ENCODE assay signal across 17 mouse cellular contexts in genomic region chr3:118189382-118189781, GRCm38 (mm10).
DNase-seq lines count a peak whose midpoint lies in the region; ATAC-seq and TF ChIP-seq lines count a peak whose summit lies in the region.
"Had no signal": no experiment of that assay in that cellular context is flagged by ENCODE, and none has a peak within 500 bp of the region (broad histone marks: within the 10 kb centered on the region; RNA-seq: fewer than 3 reads in every experiment).

No protein-coding gene starts in this region.

- TF ChIP-seq CTCF in kidney, postnatal 0 days (IDR thresholded peaks at IDR 0.05; ENCODE audit: low read depth), result no peak

- no peaks in the 10 kb centered on the region for H3K4me1 ChIP-seq in kidney, postnatal 0 days (replicated peaks; ENCODE audit: insufficient read depth, low read length)
- no peaks in the 10 kb centered on the region for H3K4me1 ChIP-seq in kidney, embryonic 16.5 days (ENCODE audit: insufficient read depth, low read length)
- peaks cover 0 to 8% of the 10 kb centered on the region in 2 experiments; a peak in 1 of 4 replicates for H3K4me1 ChIP-seq in heart, embryonic 14.5 days (ENCODE audit: control insufficient read depth in 2 of 2, insufficient read depth in 2 of 2, low read length in 2 of 2)
- H3K4me1 ChIP-seq: midbrain, embryonic 12.5 days had no signal

- no peak overlapping the region for H3K4me2 ChIP-seq in kidney, postnatal 0 days (ENCODE audit: low read length)
- no peak overlapping the region for H3K4me2 ChIP-seq in kidney, embryonic 16.5 days (replicated peaks; ENCODE audit: low read depth, low read length)
- H3K4me2 ChIP-seq in heart, embryonic 14.5 days (ENCODE audit: low read length), result no peak overlapping the region
- H3K4me2 ChIP-seq: midbrain, embryonic 12.5 days had no signal

- no peak overlapping the region for H3K4me3 ChIP-seq in kidney, postnatal 0 days (replicated peaks; ENCODE audit: low read depth, low read length)
- no peak overlapping the region for H3K4me3 ChIP-seq in kidney, embryonic 16.5 days (ENCODE audit: low read length)
- H3K4me3 ChIP-seq in heart, embryonic 14.5 days (ENCODE audit: control insufficient read depth in 1 of 2, insufficient read depth in 1 of 2, low read depth in 1 of 2, low read length in 2 of 2), result no peak overlapping the region
- H3K4me3 ChIP-seq: gastrocnemius, adult 2 months; midbrain, embryonic 12.5 days had no signal

- no peaks in the 10 kb centered on the region for H3K36me3 ChIP-seq in kidney, postnatal 0 days (ENCODE audit: insufficient read depth, low read length)
- no peaks in the 10 kb centered on the region for H3K36me3 ChIP-seq in kidney, embryonic 16.5 days (ENCODE audit: insufficient read depth, low read length)
- H3K36me3 ChIP-seq in heart, embryonic 14.5 days (ENCODE audit: control insufficient read depth, insufficient read depth, low read length), result no peaks in the 10 kb centered on the region
- H3K36me3 ChIP-seq: midbrain, embryonic 12.5 days had no signal

- H3K9ac ChIP-seq in kidney, postnatal 0 days (ENCODE audit: low read depth, low read length), result no peak overlapping the region
- H3K9ac ChIP-seq in kidney, embryonic 16.5 days (replicated peaks; ENCODE audit: low read length), result no peak overlapping the region
- no peak overlapping the region for H3K9ac ChIP-seq in heart, embryonic 14.5 days (ENCODE audit: low read length)
- H3K9ac ChIP-seq: forebrain, postnatal 0 days; midbrain, embryonic 12.5 days had no signal

- no peaks in the 10 kb centered on the region for H3K27me3 ChIP-seq in kidney, postnatal 0 days (ENCODE audit: insufficient read depth, low read length)
- no peaks in the 10 kb centered on the region for H3K27me3 ChIP-seq in kidney, embryonic 16.5 days (ENCODE audit: insufficient read depth, low read length)
- H3K27me3 ChIP-seq in heart, embryonic 14.5 days (ENCODE audit: control insufficient read depth, insufficient read depth, low read length), result no peaks in the 10 kb centered on the region
- H3K27me3 ChIP-seq: midbrain, embryonic 12.5 days had no signal

- H3K27ac ChIP-seq in kidney, postnatal 0 days, result no peak overlapping the region
- no peak overlapping the region for H3K27ac ChIP-seq in kidney, embryonic 16.5 days (ENCODE audit: low read length)
- peak overlapping the region in 1 of 2 experiments; percentile 54; a peak in 2 of 4 replicates for H3K27ac ChIP-seq in heart, embryonic 14.5 days (replicated peaks in 1 of 2; ENCODE audit: control insufficient read depth in 1 of 2, insufficient read depth in 1 of 2, low read depth in 2 of 2, low read length in 2 of 2)
- H3K27ac ChIP-seq: gastrocnemius, adult 2 months; macrophage; midbrain, embryonic 12.5 days had no signal

- H3K9me3 ChIP-seq in kidney, postnatal 0 days (replicated peaks; ENCODE audit: low read length), result no peaks in the 10 kb centered on the region
- H3K9me3 ChIP-seq in kidney, embryonic 16.5 days (ENCODE audit: low read length), result no peaks in the 10 kb centered on the region
- no peaks in the 10 kb centered on the region for H3K9me3 ChIP-seq in heart, embryonic 14.5 days (ENCODE audit: control insufficient read depth, low read length)
- H3K9me3 ChIP-seq: midbrain, embryonic 12.5 days had no signal

- peak; percentile 30 to 33 for DNase-seq in cerebellum, postnatal 14 days
- DNase-seq in cerebellum, adult 18-20 months, result no peak
- DNase-seq in kidney, postnatal 0 days (ENCODE audit: low spot score), result peak; percentile 0
- DNase-seq in 416B (ENCODE audit: low read depth), result peak; percentile 0
- DNase-seq in urinary bladder, postnatal 25 days (ENCODE audit: low spot score), result no peak
- DNase-seq in testis, postnatal 14 days (ENCODE audit: low spot score), result no peak
- DNase-seq: cerebellum, adult 8-10 months; forebrain, postnatal 0 days; gastrocnemius, adult 2 months; kidney, adult 9 months; layer of hippocampus, adult 9-11 months; liver; thymus, postnatal 4 days had no signal

- no peak for ATAC-seq in kidney, postnatal 0 days (replicated peaks; ENCODE audit: low FRiP score, low read depth)
- ATAC-seq in kidney, embryonic 16.5 days (ENCODE audit: low FRiP score, low TSS enrichment), result no peak
- peak; percentile 47; the same call in 1 of the 2 replicates for ATAC-seq in heart, embryonic 14.5 days (ENCODE audit: insufficient number of reproducible peaks, insufficient read depth, low FRiP score, low read depth)
- ATAC-seq: forebrain, postnatal 0 days had no signal

Comparison
In these comparisons a context has a peak if more than half of its experiments do, and no peak if none do; other contexts are left out.
1. DNase-seq: peak in cerebellum, postnatal 14 days (2 of 2), kidney, postnatal 0 days (single experiment) and 416B (single experiment); none in cerebellum, adult 18-20 months (0 of 2), urinary bladder, postnatal 25 days (single experiment) and testis, postnatal 14 days (single experiment).